Mouse (Mus musculus) right cerebral cortex, postnatal 10 days (tissue): ENCODE results near the gene Dusp22.
A peak's percentile ranks its signal among the peaks of the same experiment; 100 is the strongest.

ENCODE experiments used
- DNase-seq, 2 experiments: peaks; one replicate each; pipeline ENCODE4 v3.0.0; 2021; ENCODE audit warnings: low spot score in 2 of 2

Dusp22 gene

GRCm38 (mm10) chr13:30659613-30660505 lies at the start of gene Dusp22:
Gene Dusp22 (plus strand): TSS chr13:30659999.
- peak; percentile 89 to 91 for DNase-seq

DNA sequence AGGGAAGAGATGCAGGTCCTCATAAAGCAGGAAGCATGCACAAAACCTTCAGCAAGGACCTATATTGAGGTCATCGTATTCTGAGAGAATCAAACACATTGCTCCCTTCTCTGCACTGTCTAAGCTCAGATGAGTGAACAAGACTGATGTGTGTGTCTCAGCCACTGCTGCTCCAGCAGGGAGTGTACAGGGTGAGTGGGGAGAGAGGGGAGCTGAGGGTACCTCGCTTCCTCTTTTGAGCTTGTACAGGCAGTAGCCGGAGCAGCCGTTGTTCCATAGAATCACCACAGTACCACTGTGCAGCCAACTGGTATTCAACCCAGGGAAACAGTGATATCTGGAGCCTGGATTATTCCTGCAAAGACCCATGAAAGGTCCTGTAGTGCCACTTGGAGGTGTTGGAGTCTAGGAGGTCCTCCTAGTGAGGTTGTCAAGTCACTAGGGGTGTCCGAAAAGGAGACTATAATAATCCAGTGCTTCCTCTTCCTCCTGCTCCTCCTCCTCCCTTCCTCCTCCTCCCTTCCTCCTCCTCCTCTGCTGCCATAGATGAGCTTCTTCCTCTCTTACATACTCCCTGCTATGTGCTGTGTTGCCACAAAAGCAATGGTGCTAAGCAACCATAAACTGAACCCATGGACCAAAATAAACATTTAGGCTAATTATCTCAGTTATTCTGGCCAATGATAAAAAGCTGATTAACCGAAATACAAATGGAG lies 47.6 kb upstream of the Dusp22 start:
- DNase-seq = no peak

DNA sequence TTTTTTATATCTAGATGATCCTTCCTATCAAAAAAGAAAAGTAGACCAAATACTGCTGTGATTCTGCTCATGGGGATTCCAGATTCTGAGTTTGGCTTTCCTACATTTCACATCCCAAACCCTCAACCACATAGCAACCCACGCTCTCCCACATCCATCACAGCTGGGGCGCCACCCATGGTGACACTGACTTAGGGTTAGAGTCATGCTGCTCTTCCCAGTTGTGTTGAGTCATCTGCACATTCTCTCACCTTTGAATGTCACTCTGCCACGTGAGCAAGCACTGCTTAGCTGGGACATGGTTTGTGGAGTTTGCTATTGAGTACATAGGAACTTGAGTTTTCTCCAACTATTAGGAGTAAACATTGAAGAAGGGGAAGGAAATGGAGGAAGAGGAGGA lies 40.1 kb upstream of the Dusp22 start:
- no peak for DNase-seq

GRCm38 (mm10) chr13:30628195-30629048 lies 31.4 kb upstream of the Dusp22 start:
- peak; percentile 61 to 81 for DNase-seq

GRCm38 (mm10) chr13:30629794-30630410 lies 29.9 kb upstream of the Dusp22 start:
- no peak for DNase-seq

DNA sequence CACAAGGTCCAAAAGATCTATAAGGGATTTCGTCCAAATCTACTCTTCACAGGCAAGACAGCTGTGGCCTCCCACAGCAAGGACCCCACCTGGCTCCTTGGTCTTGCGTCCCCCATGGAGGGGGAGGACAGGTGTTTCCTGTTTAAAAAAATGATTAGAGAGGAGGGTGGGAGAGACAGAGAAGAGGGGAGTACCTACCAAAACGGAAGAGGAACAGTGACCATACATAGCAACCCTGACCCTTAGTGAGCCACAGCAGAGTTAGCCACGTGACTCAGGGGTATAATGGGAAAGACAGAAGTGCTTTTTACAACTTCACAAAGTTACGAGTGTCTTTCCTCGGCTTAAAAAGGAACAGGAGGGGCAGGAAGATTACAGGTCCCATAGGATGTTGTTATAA lies 26.8 kb upstream of the Dusp22 start:
- no peak for DNase-seq

DNA sequence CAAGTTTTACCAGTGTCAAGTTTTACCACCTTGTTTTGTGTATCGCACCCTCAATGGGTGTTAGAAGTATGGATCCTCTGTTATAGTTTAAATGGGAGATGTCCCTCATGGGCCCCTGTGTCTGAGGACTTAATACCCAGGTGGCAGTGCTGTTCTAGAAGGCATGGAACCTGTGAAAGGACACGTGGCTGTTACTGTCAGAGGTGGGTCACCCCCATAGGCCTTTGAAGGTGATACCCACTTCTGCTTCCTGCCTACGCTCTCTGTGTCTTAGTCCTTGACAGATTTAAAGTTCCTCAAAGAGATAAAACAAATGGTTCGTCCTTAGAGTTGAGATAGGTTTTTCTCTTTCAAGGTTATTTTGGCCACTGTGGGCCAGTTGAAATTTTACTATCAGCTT lies 23.3 kb upstream of the Dusp22 start:
- DNase-seq = no peak

GRCm38 (mm10) chr13:30638378-30639115 lies 21.3 kb upstream of the Dusp22 start:
- DNase-seq = no peak

DNA sequence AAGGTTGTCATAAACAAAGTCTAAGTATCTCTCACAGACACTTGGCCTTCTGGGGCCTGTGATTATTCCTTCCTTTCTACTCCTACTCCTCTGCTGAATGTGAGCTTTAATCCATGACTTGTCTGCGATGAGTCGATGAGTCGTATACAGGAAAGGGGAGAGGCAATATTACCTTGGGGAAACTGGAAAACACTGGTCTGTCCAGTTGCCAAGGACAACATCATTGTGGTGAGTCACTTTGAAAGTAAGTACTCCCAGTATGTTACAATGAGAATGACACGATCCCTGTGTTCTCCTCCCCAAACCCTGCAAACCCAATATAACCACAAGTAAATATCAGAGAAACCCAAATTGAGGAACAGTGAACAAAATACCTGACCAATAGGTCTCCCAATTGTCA lies 17.7 kb upstream of the Dusp22 start:
- no peak for DNase-seq

- DNase-seq = no peak
These were observed 11.3 kb upstream of the Dusp22 start for GRCm38 (mm10) chr13:30648461-30648860.

GRCm38 (mm10) chr13:30649197-30649596 lies 10.6 kb upstream of the Dusp22 start:
- DNase-seq = no peak

DNA sequence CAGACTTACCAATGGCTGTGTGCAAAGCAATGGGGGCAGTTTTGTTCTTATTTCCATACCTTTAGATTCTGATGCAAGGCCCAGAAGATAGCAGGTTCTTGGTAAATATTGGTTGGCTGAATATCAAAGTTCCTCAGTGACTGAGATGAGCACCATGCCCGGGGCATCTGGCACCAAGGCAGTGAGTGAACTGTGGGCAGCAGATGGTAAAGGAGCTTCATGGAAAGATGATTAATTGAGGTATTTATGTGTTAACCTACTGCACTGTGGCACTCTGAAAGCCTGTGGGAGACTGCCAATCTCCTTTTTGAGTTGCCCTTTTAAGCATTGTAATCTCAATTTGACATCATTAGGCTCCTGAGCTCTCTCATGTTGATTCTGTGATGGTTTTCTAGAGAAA lies 9.1 kb upstream of the Dusp22 start:
- DNase-seq = no peak

DNA sequence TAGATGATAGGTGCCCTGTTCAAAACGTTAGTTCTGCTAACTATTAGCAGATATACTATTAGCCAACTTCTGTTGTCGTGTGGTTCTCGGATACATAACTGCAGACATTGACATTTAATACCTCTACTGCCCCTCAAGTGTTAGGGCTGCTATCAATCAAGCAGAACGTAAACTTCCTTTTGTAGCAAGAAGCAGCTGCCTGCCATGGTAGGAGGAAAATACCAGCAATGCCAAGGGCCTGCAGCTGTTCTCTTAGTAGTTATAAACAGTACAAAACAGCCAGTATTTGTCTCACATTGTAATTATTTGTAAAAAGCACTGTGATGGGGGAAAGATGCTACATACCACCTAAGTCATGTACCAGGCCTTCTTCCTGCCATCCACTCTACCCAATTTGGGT lies 6.7 kb upstream of the Dusp22 start:
- DNase-seq = no peak

GRCm38 (mm10) chr13:30654463-30654862 lies 5.3 kb upstream of the Dusp22 start:
- no peak for DNase-seq

DNA sequence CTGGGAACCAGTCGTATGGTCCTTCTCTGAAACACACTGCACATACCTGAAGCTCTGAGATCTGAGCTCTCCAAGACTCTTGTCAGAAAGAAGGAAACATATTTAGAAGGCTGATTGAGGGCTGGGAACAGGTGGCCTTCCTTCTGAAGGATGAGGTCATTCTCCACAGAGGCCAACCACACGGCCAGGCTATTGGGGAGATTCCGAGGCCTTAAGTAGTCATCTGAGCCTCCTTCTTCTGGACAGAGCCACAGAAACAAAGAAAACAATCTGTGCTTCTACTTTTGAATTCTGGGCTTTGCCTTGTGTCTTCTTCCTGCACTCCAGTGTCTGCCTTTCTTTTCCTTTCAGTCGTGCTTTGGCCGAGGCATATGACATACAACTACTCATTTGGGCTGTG lies 2.9 kb upstream of the Dusp22 start:
- no peak for DNase-seq

DNA sequence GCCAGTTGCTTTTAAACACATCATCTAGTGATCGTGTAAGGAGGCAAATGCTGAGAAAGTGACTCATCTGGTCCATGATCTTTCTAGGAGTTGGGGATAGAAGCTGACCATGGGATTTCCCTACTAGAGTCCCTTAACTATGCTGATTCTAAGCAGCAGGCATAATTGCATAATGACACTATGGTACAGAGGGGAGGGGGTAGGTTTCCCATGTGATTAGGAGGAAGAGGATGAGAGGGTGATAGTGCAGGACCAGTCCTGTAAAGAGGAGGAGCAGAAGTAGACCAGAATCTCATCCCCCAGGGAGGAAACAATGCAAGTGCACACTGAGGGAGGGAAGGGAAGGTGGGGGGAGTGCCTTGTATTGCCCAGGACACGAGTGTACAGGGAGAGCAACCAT lies 2.0 kb upstream of the Dusp22 start:
- DNase-seq = no peak

DNA sequence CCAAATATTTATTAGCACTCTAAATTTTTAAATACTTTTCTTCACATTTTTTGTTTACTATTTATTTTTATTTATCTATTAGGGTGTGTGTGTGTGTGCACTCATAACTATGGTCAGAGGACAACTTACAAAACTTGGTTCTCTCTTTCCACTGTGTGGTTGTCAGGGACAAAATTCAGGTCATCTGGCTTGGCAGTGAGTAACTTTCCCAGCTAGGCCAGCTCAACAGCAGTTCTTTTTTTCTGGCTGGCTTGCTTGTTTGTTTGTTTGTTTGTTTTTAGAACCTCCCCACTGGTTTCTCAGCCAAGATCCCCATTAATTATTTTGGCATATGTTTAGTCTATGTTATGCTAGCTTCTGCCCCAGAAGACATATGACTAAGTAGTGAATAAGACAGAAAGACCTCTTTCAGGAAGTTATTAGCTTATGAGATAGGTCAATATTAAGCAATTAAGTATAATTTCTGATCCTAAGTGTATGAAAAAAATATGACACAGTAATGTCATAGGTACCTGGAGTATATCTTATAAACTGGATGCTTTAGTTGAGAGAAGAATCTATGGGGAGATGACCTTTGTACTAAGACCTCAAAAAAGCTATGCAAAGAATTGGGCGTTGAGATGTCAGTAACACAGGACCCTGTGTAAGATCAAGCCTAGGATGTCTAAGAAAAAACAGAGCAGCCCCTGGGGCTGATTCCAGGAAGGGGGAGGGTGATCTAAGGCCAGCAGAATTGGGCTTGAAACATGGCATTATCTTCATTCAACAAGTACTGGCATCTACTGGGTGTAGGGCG lies 1.4 kb upstream of the Dusp22 start:
- no peak for DNase-seq

DNA sequence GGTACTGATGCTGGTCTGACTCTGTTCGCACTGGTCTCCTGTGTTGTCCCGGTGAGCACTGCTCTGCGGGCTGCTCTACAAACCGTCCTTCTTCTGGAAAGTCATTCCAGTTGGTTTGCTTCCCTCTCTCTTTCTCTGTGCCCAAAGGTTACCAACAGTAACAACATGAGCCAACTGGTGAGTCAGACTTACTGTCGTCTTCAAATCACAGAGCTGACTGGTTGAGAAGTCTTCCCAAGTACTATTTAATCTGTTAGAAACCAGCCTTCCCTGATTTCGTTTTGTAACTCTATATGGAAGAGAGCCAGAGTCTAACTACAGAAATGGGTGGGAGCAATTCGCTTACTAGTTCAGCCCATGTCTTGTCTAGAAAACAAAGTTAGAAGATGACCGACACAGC lies 5.5 kb downstream of the Dusp22 start:
- no peak for DNase-seq

DNA sequence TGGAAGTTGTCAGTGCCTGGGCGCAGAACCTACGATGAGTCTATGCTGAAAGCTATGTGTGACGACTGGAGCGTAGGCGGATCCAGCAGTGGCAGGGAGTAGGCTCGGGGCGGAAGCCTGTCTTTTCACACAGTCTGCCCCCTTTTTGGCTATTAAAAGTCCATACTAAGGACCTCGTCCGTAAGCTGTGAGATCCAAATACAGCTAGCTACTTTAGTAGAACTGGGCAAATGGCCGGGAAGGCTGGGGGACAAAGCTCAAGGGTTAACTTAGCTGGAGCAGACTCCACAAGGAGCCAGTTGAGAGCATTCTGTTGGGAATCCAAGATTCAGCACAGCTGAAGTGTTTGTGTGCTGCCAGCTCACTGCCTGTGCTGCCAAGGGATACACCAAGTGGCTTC lies 6.7 kb downstream of the Dusp22 start:
- DNase-seq = peak; percentile 57 to 69

GRCm38 (mm10) chr13:30668301-30668700 lies 8.5 kb downstream of the Dusp22 start:
- DNase-seq = no peak
